Mouse (Mus musculus): ENCODE measurements around the gene Cdc14b. TPM values are rescaled to one million over a fixed set of nuclear protein-coding genes. Genes with fewer than 3 reads are reported as not detected.

Cdc14b gene
- polyA plus RNA-seq, 1 experiment from 2014 or later = 1.7 TPM

DNA sequence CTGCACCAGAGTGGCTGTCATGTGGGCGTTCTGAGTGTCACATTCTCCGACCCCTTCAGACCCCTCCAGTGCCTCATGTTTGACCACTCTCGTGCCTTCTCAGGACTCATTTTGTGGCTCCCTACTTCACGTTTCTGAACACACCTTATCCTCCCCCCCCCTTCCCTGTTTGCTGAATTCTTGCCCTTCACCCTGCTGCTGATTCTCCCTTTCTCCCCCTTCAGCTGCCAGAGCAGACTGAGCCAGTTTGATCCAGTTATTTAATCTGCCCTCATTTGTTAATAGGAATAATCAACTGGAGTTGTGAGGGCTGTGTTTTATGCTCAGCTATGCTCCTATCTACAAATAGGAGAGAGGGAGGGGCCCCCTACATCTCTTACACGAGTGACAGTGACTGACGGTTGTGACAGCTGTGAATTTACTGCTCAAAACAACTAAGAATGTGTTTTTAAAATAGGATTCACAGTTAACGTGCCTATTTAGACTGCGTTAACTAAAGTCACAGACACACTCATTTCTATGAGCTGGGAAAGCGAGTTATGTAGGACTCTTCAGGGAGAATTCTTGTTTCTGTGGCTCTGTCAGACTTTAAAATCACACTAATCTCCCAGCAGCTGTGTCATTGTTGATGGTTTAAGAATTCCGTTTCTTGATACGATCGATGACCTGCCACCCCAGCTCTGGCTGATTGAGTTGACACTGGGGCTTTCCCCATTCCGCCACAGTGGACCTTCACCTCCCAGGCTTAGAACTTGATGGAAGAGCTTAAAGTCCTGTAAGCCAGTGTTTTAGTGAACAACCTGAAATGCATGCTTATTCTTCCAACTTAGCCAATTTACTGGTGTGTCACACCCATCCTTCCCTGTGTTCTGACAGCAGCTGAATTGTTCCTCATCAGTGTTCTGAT is 96.1 kb downstream of the Cdc14b start:
- Histone ChIP-seq H3K27ac (ENCODE audit: low read length) (no peak overlapping the region), H3K36me3 (ENCODE audit: control insufficient read depth, insufficient read depth) (no peaks in the 10 kb centered on the region), H3K4me3 (replicated peaks; ENCODE audit: low read length) (no peak overlapping the region), H3K9me3 (ENCODE audit: control insufficient read depth, low read length) (no peaks in the 10 kb centered on the region), H3K9ac (replicated peaks; ENCODE audit: low read depth, low read length) (no peak overlapping the region), H3K27me3 (replicated peaks; ENCODE audit: control insufficient read depth, insufficient read depth, low read length) (no peaks in the 10 kb centered on the region), H3K4me2 (ENCODE audit: low read length) (no peak overlapping the region), H3K4me1 (replicated peaks; ENCODE audit: control insufficient read depth, insufficient read depth, low read length) (no peaks in the 10 kb centered on the region)
- WGBS = 56% methylated on average over 13 of the region's 13 CpGs
- ATAC-seq = peak; percentile 58

- Histone ChIP-seq H3K27me3 (replicated peaks; ENCODE audit: control insufficient read depth, insufficient read depth, low read length) (no peaks in the 10 kb centered on the region), H3K9me3 (ENCODE audit: control insufficient read depth, low read length) (no peaks in the 10 kb centered on the region), H3K27ac (ENCODE audit: low read length) (no peak overlapping the region), H3K4me2 (ENCODE audit: low read length) (no peak overlapping the region), H3K4me1 (replicated peaks; ENCODE audit: control insufficient read depth, insufficient read depth, low read length) (no peaks in the 10 kb centered on the region), H3K36me3 (ENCODE audit: control insufficient read depth, insufficient read depth) (no peaks in the 10 kb centered on the region), H3K4me3 (replicated peaks; ENCODE audit: low read length) (no peak overlapping the region), H3K9ac (replicated peaks; ENCODE audit: low read depth, low read length) (no peak overlapping the region)
- no peak for ATAC-seq
- WGBS = 77% methylated on average over 7 of the region's 7 CpGs
These were observed 97.1 kb downstream of the Cdc14b start for GRCm38 (mm10) chr13:64178000-64178399.

DNA sequence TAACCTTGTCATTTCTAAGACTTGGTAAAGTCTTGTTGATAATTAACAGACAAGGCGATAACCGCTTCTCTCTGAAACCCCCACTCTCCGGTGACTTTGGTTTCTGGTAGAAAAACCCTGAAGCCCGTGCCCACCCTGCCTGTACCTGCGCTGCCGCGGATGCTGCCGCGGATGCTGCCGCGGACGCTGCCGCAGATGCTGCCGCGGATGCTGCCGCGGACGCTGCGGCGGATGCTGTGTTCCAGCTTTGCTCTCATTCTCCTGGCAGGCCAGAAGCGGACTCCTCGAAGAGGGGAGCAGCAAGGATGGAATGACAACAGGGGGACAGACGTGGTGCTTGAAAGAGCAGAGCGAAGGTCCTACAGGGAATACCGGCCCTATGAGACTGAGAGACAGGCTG is 105.3 kb downstream of the Cdc14b start:
- H3K9me3 ChIP-seq (ENCODE audit: control insufficient read depth, low read length) = peaks cover 47% of the 10 kb centered on the region
- no peak overlapping the region for H3K9ac ChIP-seq (replicated peaks; ENCODE audit: low read depth, low read length)
- H3K4me2 ChIP-seq (ENCODE audit: low read length) = no peak overlapping the region
- WGBS = 97% methylated on average over 25 of the region's 25 CpGs
- H3K4me1 ChIP-seq (replicated peaks; ENCODE audit: control insufficient read depth, insufficient read depth, low read length) = no peaks in the 10 kb centered on the region
- no peak overlapping the region for H3K27ac ChIP-seq (ENCODE audit: low read length)
- H3K36me3 ChIP-seq (ENCODE audit: control insufficient read depth, insufficient read depth) = peaks cover 23% of the 10 kb centered on the region
- H3K4me3 ChIP-seq (replicated peaks; ENCODE audit: low read length) = no peak overlapping the region
- no peak for ATAC-seq
- no peaks in the 10 kb centered on the region for H3K27me3 ChIP-seq (replicated peaks; ENCODE audit: control insufficient read depth, insufficient read depth, low read length)

GRCm38 (mm10) chr13:64163147-64163715 is 111.9 kb downstream of the Cdc14b start:
- ATAC-seq = no peak
- WGBS = 34% methylated on average over 13 of the region's 13 CpGs

DNA sequence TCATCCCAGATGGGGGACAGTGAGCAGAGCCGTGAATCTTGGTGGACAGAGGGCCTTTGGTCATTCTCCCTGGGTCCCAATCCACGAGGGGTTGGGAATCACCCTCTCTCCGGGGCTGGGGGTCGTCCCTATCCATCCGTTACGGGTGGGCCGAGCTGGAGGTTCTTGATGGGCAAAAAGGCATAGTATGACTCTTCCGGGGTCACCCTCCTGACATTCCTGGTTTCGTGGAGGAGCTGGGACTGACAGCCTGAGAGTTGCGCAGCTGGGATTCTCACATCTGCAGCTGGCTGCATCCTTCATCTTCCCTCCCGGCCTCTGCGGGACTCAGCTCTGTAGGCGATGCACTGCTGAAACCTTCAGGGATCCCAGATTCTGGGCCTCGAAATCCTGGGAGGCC is 112.5 kb downstream of the Cdc14b start:
- H3K9me3 ChIP-seq (ENCODE audit: control insufficient read depth, low read length) = peaks cover 6% of the 10 kb centered on the region
- H3K27me3 ChIP-seq (replicated peaks; ENCODE audit: control insufficient read depth, insufficient read depth, low read length) = peaks cover 6% of the 10 kb centered on the region
- WGBS = under 1% methylated on average over 14 of the region's 14 CpGs
- no peak for ATAC-seq
- H3K27ac ChIP-seq (ENCODE audit: low read length) = no peak overlapping the region
- peak overlapping the region; percentile 98 for H3K4me2 ChIP-seq (ENCODE audit: low read length)
- peaks cover 16% of the 10 kb centered on the region for H3K4me1 ChIP-seq (replicated peaks; ENCODE audit: control insufficient read depth, insufficient read depth, low read length)
- H3K9ac ChIP-seq (replicated peaks; ENCODE audit: low read depth, low read length) = peak overlapping the region; percentile 78
- peak overlapping the region; percentile 78 for H3K4me3 ChIP-seq (replicated peaks; ENCODE audit: low read length)
- H3K36me3 ChIP-seq (ENCODE audit: control insufficient read depth, insufficient read depth) = 0 out of 2 replicates have a peak, but pooled peaks cover 2% of the 10 kb centered on the region

More at GRCm38 (mm10) chr13:64163147-64163715, 111.9 kb downstream of the Cdc14b start:
- Histone ChIP-seq H3K27ac (ENCODE audit: low read length) (no peak overlapping the region), H3K4me1 (replicated peaks; ENCODE audit: control insufficient read depth, insufficient read depth, low read length) (peaks cover 16% of the 10 kb centered on the region), H3K9me3 (ENCODE audit: control insufficient read depth, low read length) (peaks cover 8% of the 10 kb centered on the region), H3K36me3 (ENCODE audit: control insufficient read depth, insufficient read depth) (0 out of 2 replicates have a peak, but pooled peaks cover 5% of the 10 kb centered on the region), H3K27me3 (replicated peaks; ENCODE audit: control insufficient read depth, insufficient read depth, low read length) (peaks cover 6% of the 10 kb centered on the region), H3K4me3 (replicated peaks; ENCODE audit: low read length) (peak overlapping the region; percentile 78), H3K4me2 (ENCODE audit: low read length) (peak overlapping the region; percentile 98), H3K9ac (replicated peaks; ENCODE audit: low read depth, low read length) (peak overlapping the region; percentile 78)

DNA sequence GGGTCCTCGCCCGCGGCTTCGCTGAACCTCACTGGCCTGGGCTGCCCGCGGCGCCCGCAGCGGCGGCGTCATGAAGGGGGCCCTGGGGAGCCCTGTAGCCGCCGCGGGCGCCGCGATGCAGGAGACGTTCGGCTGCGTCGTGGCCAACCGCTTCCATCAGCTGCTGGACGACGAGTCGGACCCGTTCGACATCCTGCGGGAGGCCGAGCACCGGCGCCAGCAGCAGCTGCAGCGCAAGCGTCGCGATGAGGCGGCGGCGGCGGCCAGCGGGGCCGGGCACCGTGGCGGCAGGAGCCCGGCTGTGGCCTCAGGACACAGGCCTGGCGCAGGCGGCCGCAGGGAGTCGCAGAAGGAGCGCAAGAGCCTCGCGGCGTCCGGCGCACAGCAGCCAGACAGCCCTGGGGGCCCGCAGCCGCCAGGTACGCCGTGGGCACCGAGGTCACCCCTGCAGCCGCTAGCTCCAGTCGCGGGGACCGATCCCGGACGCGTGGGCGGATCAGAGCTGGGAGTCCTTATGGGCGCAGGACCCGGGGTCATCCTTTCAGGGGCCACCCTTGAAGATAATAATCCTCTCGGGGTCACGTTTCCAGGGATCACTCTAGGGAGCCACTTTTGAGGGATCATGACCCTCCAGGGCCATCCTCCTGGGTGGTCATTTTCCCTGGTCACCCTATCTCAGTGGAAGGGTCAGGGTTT is 113.0 kb downstream of the Cdc14b start:
- no peak; the same call in 1 of the 2 replicates for ATAC-seq
- no peaks in the 10 kb centered on the region for H3K36me3 ChIP-seq (ENCODE audit: control insufficient read depth, insufficient read depth)
- H3K27me3 ChIP-seq (replicated peaks; ENCODE audit: control insufficient read depth, insufficient read depth, low read length) = peaks cover 6% of the 10 kb centered on the region
- H3K4me1 ChIP-seq (replicated peaks; ENCODE audit: control insufficient read depth, insufficient read depth, low read length) = peaks cover 16% of the 10 kb centered on the region
- peaks cover 4% of the 10 kb centered on the region; the same call in 1 of the 2 replicates for H3K9me3 ChIP-seq (ENCODE audit: control insufficient read depth, low read length)
- no peak overlapping the region; the same call in 1 of the 2 replicates for H3K27ac ChIP-seq (ENCODE audit: low read length)
- under 1% methylated on average over 58 of the region's 71 CpGs for WGBS
- peak overlapping the region; percentile 78 for H3K9ac ChIP-seq (replicated peaks; ENCODE audit: low read depth, low read length)
- H3K4me2 ChIP-seq (ENCODE audit: low read length) = peak overlapping the region; percentile 98
- peak overlapping the region; percentile 78 for H3K4me3 ChIP-seq (replicated peaks; ENCODE audit: low read length)

- Histone ChIP-seq H3K9me3 (ENCODE audit: control insufficient read depth, low read length) (no peaks in the 10 kb centered on the region; the same call in 1 of the 2 replicates), H3K36me3 (ENCODE audit: control insufficient read depth, insufficient read depth) (no peaks in the 10 kb centered on the region), H3K4me2 (ENCODE audit: low read length) (peak within 1 kb of the TSS; percentile 98), H3K27ac (ENCODE audit: low read length) (no peak within 1 kb of the TSS; the same call in 1 of the 2 replicates), H3K4me1 (replicated peaks; ENCODE audit: control insufficient read depth, insufficient read depth, low read length) (peaks cover 16% of the 10 kb centered on the region), H3K9ac (replicated peaks; ENCODE audit: low read depth, low read length) (peak within 1 kb of the TSS; percentile 78), H3K4me3 (replicated peaks; ENCODE audit: low read length) (peak within 1 kb of the TSS; percentile 78), H3K27me3 (replicated peaks; ENCODE audit: control insufficient read depth, insufficient read depth, low read length) (peaks cover 8% of the 10 kb centered on the region)
- ATAC-seq = peak; percentile 99
- WGBS = under 1% methylated on average over 30 of the region's 31 CpGs
These were observed 113.6 kb downstream of the Cdc14b start, which contains the start of gene Habp4 for GRCm38 (mm10) chr13:64161548-64161915. Gene Habp4, plus strand, starts transcription at chr13:64161824.

DNA sequence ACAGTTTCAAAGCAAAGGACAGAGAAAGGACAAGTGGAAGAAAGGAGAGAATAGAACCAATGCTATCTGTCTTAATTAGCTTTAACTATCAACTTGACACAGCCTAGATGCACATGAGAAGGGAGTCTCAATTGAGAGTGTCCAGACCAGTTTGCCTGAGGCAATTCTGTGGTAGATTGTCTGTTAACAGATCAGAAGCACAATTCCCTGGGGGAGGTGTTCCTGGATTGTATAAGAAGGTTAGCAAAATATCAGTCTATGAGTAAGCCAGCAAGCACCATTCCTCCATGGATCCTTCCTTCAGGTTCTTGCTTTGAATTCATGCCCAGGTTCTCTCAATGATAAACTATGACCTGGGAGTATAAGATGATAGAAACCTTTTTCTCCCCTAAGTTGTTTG is 118.1 kb downstream of the Cdc14b start:
- no peaks in the 10 kb centered on the region for H3K9me3 ChIP-seq (ENCODE audit: control insufficient read depth, low read length)
- H3K9ac ChIP-seq (replicated peaks; ENCODE audit: low read depth, low read length) = no peak overlapping the region
- peaks cover 13% of the 10 kb centered on the region; the same call in 1 of the 2 replicates for H3K4me1 ChIP-seq (replicated peaks; ENCODE audit: control insufficient read depth, insufficient read depth, low read length)
- H3K4me3 ChIP-seq (replicated peaks; ENCODE audit: low read length) = no peak overlapping the region
- ATAC-seq = no peak
- no peaks in the 10 kb centered on the region for H3K36me3 ChIP-seq (ENCODE audit: control insufficient read depth, insufficient read depth)
- no peak overlapping the region for H3K27ac ChIP-seq (ENCODE audit: low read length)
- H3K27me3 ChIP-seq (replicated peaks; ENCODE audit: control insufficient read depth, insufficient read depth, low read length) = peaks cover 5% of the 10 kb centered on the region; the same call in 1 of the 2 replicates
- H3K4me2 ChIP-seq (ENCODE audit: low read length) = no peak overlapping the region

DNA sequence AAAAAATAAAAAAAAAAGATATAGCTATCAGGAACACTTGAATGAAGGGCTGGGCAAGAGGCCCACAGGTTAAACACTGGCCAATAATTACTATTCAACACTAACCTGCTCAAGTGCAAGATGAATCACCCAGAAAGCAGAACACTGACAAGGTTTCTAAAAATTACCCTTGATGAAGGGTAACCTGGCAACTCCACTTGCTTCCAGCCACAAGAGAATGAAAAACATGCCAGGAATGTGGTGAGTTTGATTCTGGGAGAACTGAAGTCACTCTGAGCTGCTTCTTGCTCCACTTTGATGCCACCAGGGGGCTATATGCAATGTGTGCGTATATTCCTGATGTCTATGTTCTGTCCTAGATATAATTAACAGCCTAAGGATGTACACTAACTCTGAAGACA is 119.9 kb downstream of the Cdc14b start:
- Histone ChIP-seq H3K27ac (ENCODE audit: low read length) (no peak overlapping the region), H3K9ac (replicated peaks; ENCODE audit: low read depth, low read length) (no peak overlapping the region), H3K9me3 (ENCODE audit: control insufficient read depth, low read length) (no peaks in the 10 kb centered on the region), H3K4me3 (replicated peaks; ENCODE audit: low read length) (no peak overlapping the region), H3K36me3 (ENCODE audit: control insufficient read depth, insufficient read depth) (no peaks in the 10 kb centered on the region), H3K27me3 (replicated peaks; ENCODE audit: control insufficient read depth, insufficient read depth, low read length) (peaks cover 2% of the 10 kb centered on the region; the same call in 1 of the 2 replicates), H3K4me2 (ENCODE audit: low read length) (no peak overlapping the region), H3K4me1 (replicated peaks; ENCODE audit: control insufficient read depth, insufficient read depth, low read length) (peaks cover 17% of the 10 kb centered on the region)
- ATAC-seq = no peak
- WGBS = 20% methylated on average over 1 of the region's 1 CpGs

Measured in forebrain, embryonic 16.5 days (tissue).